Mouse (Mus musculus): Measurements from ENCODE around the gene Cfd. TPM values are rescaled to one million over a fixed set of nuclear protein-coding genes. Genes with fewer than 3 reads are reported as not detected.
A peak's percentile ranks its signal among the peaks of the same experiment; 100 is the strongest.

Cfd gene
- total and polyA plus RNA-seq, 3 experiments: 0.26 TPM; not detected in 2

DNA sequence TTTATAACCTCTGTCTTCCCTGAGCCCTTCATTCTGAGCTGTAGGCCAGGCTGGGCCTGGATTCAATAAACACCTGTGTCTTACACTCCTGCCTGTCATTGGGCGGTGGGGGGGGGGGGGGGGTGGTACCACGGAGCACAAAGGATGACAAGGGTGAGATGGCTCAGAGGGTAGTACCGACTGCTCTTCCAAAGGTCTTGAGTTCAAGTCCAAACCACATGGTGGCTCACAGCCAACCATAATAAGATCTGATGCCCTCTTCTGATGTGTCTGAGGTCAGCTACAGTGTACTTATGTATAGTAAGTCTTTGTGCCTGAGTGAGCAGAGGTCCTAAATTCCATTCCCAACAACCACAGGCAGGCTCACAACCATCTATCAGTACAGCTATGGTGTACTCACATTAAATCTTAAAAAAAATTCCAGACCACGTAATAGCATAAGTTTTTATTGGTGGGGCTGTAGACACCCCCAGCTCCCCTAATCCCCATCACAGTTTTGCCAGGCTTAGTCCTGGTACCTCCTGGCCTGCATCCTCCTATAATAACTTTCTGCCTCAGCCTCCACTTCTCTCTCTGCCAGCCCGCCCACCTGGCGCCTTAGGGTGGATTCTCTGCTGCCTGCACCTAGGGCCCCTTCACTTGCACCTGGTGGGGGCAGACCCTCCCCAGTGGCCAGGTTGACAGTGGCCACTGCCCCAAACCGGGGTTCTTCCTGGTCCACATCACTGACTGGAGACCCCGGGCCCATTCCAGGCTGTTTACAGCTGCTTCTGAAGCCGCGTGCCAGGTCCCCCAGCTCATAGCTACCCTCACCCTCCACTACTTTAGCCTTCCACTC, 26.1 kb upstream of the Cfd start (continued):
- TF ChIP-seq ZKSCAN1 (IDR thresholded peaks at IDR 0.05; ENCODE audit: borderline replicate concordance, low read depth, low read length) (no peak), IRF4 (IDR thresholded peaks at IDR 0.05; ENCODE audit: low read depth, low read length) (no peak), CHD2 (IDR thresholded peaks at IDR 0.05; ENCODE audit: low read length) (no peak), NELFE (IDR thresholded peaks at IDR 0.05; ENCODE audit: low read depth, low read length) (0 out of 2 replicates have a peak, but pooled peaks have one; percentile 18)

DNA sequence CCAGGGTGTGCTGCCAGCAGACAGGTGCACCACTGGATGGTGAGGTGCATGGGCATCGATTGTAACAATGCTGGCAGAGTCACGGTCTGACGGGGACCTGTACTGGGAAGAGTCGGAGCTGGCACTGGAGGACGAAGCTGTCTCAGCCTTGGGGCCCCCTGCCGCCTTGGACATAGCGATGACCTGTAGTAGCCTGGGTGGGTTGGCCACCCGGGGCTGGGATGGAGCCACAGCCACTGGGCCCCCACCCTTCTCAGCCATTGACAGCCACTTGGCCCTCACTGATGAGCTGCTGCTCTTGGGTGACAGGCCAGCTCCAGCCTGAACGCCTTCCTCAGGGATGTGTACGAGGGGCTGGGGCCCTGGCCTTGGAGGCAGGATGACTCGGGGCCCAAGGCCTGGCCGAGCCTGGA, 25.5 kb upstream of the Cfd start:
- Histone ChIP-seq H3K9ac (ENCODE audit: insufficient read depth, low read depth) (no peak overlapping the region), H3K27ac (ENCODE audit: insufficient read depth, low read depth) (no peak overlapping the region), H3K79me2 (replicated peaks; ENCODE audit: control insufficient read depth, extremely low read depth, insufficient read depth, poor library complexity, severe bottlenecking) (peaks cover 5% of the 10 kb centered on the region), H3K36me3 (replicated peaks in 1 of 2; ENCODE audit: control insufficient read depth in 1 of 2, insufficient read depth in 1 of 2, low read length in 1 of 2) (peaks cover 44 to 68% of the 10 kb centered on the region in 2 experiments), H3K27me3 (replicated peaks) (no peaks in the 10 kb centered on the region), H3K4me2 (ENCODE audit: insufficient read depth, low read depth, poor library complexity, severe bottlenecking) (no peak overlapping the region), H3K4me1 (ENCODE audit: control insufficient read depth in 1 of 2, insufficient read depth in 2 of 2) (peaks cover 0 to 5% of the 10 kb centered on the region in 2 experiments; a peak in 1 of 4 replicates), H3K9me3 (replicated peaks; ENCODE audit: low read length) (no peaks in the 10 kb centered on the region), H3K4me3 (replicated peaks in 1 of 3; ENCODE audit: low read depth in 2 of 3, low read length in 2 of 3, poor library complexity in 1 of 3) (no peak overlapping the region)
- in situ Hi-C loops (cut with MboI; ENCODE audit: low pct_ligation_motif_present, low pct_unique_long_range_greater_than_20kb, low sequenced_read_pairs) (no loop called here), dilution Hi-C loops (cut with MboI; ENCODE audit: extremely low pct_ligation_motif_present, extremely low pct_unique_long_range_greater_than_20kb, low sequenced_read_pairs) (no loop called here)
- DNase-seq (ENCODE audit: extremely low read depth): no peak
- TF ChIP-seq MXI1 (IDR thresholded peaks at IDR 0.05; ENCODE audit: low read depth, low read length) (0 out of 2 replicates have a peak, but pooled peaks have one; percentile 12), JUN (IDR thresholded peaks at IDR 0.05; ENCODE audit: insufficient read depth, low read depth, low read length) (no peak), POLR2AphosphoS2 (IDR thresholded peaks at IDR 0.05; ENCODE audit: low read depth, low read length) (peak; percentile 99), ETS1 (conservative IDR thresholded peaks at IDR 0.05; ENCODE audit: low read depth, low read length) (no peak), NELFE (IDR thresholded peaks at IDR 0.05; ENCODE audit: low read depth, low read length) (0 out of 2 replicates have a peak, but pooled peaks have one; percentile 1), CHD2 (IDR thresholded peaks at IDR 0.05; ENCODE audit: low read length) (peak; percentile 56; the same call in 1 of the 2 replicates)

DNA sequence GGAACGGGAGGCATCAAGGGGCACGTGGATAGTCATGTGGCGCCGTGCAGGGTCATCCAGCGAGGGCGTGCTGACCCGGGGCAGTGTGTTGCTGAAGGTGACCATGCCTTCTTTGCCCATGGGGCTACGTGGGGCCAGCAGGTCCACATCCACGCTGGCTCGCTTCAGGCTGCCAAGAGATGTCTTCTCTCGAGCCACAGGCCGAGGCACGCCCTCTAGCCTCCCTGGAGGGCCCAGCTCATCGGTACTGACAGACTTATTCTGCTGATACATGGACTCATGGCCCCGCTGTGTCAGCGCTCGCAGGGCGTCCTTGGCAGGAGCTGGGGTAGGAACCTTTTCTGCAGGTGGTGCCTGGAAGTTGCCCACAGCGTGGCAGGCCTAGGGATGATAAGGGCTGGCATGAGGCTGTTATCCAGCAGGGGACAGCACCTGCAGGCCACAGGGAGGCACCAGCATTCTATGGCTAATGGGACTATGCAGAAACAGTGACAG, 24.8 kb upstream of the Cfd start:
- Histone ChIP-seq H3K4me1 (ENCODE audit: control insufficient read depth in 1 of 2, insufficient read depth in 2 of 2) (peaks cover 0 to 5% of the 10 kb centered on the region in 2 experiments; a peak in 1 of 4 replicates), H3K36me3 (replicated peaks in 1 of 2; ENCODE audit: control insufficient read depth in 1 of 2, insufficient read depth in 1 of 2, low read length in 1 of 2) (peaks cover 38 to 62% of the 10 kb centered on the region in 2 experiments), H3K27ac (ENCODE audit: insufficient read depth, low read depth) (no peak overlapping the region), H3K4me3 (replicated peaks in 1 of 3; ENCODE audit: low read depth in 2 of 3, low read length in 2 of 3, poor library complexity in 1 of 3) (no peak overlapping the region), H3K9ac (ENCODE audit: insufficient read depth, low read depth) (no peak overlapping the region), H3K4me2 (ENCODE audit: insufficient read depth, low read depth, poor library complexity, severe bottlenecking) (no peak overlapping the region), H3K27me3 (replicated peaks) (no peaks in the 10 kb centered on the region), H3K79me2 (replicated peaks; ENCODE audit: control insufficient read depth, extremely low read depth, insufficient read depth, poor library complexity, severe bottlenecking) (peaks cover 3% of the 10 kb centered on the region), H3K9me3 (replicated peaks; ENCODE audit: low read length) (no peaks in the 10 kb centered on the region)
- no peak for TF ChIP-seq MEF2A (IDR thresholded peaks at IDR 0.05; ENCODE audit: borderline replicate concordance, low read depth, low read length)
- TF ChIP-seq HCFC1 (IDR thresholded peaks at IDR 0.05; ENCODE audit: low read depth, low read length): no peak
- TF ChIP-seq EP300 (IDR thresholded peaks at IDR 0.05; ENCODE audit: low read length): no peak
- no peak for TF ChIP-seq CHD1 (IDR thresholded peaks at IDR 0.05; ENCODE audit: low read depth, low read length)
- TF ChIP-seq SMC3 (IDR thresholded peaks at IDR 0.05; ENCODE audit: low read depth, low read length): peak; percentile 40
- TF ChIP-seq ELF1 (IDR thresholded peaks at IDR 0.05; ENCODE audit: low read depth, low read length): no peak
- TF ChIP-seq NRF1 (IDR thresholded peaks at IDR 0.05; ENCODE audit: low read depth, low read length): no peak
- peak; percentile 41 for TF ChIP-seq RAD21 (IDR thresholded peaks at IDR 0.05; ENCODE audit: low read depth, low read length)
- TF ChIP-seq ZNF384 (IDR thresholded peaks at IDR 0.05; ENCODE audit: low read depth, low read length): no peak
- TF ChIP-seq SIN3A (IDR thresholded peaks at IDR 0.05; ENCODE audit: low read length): no peak
- TF ChIP-seq CTCF (conservative IDR thresholded peaks at IDR 0.05 in 1 of 2, IDR thresholded peaks at IDR 0.05 in 1 of 2; ENCODE audit: low read depth in 2 of 2, low read length in 2 of 2): peak in 1 of 2 experiments; percentile 58; a peak in 2 of 4 replicates
- no peak for TF ChIP-seq ZMIZ1 (IDR thresholded peaks at IDR 0.05; ENCODE audit: low read depth, low read length)
- no peak for TF ChIP-seq TBP (conservative IDR thresholded peaks at IDR 0.05; ENCODE audit: low read depth, low read length)
- TF ChIP-seq MAX (IDR thresholded peaks at IDR 0.05; ENCODE audit: low read length): no peak
- TF ChIP-seq USF2 (conservative IDR thresholded peaks at IDR 0.05; ENCODE audit: low read depth, low read length): no peak
- DNase-seq (ENCODE audit: extremely low read depth): no peak
- in situ Hi-C loops (cut with MboI; ENCODE audit: low pct_ligation_motif_present, low pct_unique_long_range_greater_than_20kb, low sequenced_read_pairs): no loop called here
- dilution Hi-C loops (cut with MboI; ENCODE audit: extremely low pct_ligation_motif_present, extremely low pct_unique_long_range_greater_than_20kb, low sequenced_read_pairs): no loop called here
